Mouse (Mus musculus) midbrain, embryonic 15.5 days (tissue): Measurements from ENCODE around the gene Paqr5. TPM values are rescaled to one million over a fixed set of nuclear protein-coding genes. Genes with fewer than 3 reads are reported as not detected.

Experiments used
- ATAC-seq: fragments of 200-750 bp; cut with Nextera tagmentation; replicated peaks from 2 replicates; pipeline ENCODE4 v1.8.0; 2017; ENCODE audit warnings: moderate TSS enrichment
- H3K27ac ChIP-seq: fragments of 300-500 bp; sonication (generic); 2 replicates; pipeline ENCODE4 v1.5.1; 2015; ENCODE audit warnings: mild to moderate bottlenecking, inconsistent platforms
- H3K27me3 ChIP-seq: fragments of 300-500 bp; sonication (generic); replicated peaks from 2 replicates; pipeline ENCODE4 v1.6.1; 2015; ENCODE audit warnings: inconsistent platforms
- H3K36me3 ChIP-seq: fragments of 300-500 bp; sonication (generic); replicated peaks from 2 replicates; pipeline ENCODE4 v1.6.1; 2015; ENCODE audit warnings: inconsistent platforms
- H3K4me1 ChIP-seq: fragments of 300-500 bp; sonication (generic); 2 replicates; pipeline ENCODE4 v1.6.1; 2015; ENCODE audit warnings: inconsistent platforms
- H3K4me2 ChIP-seq: fragments of 300-500 bp; sonication (generic); 2 replicates; pipeline ENCODE4 v1.6.1; 2015; ENCODE audit warnings: inconsistent platforms, mild to moderate bottlenecking, moderate library complexity
- H3K4me3 ChIP-seq: fragments of 300-500 bp; sonication (generic); 2 replicates; pipeline ENCODE4 v1.5.1; 2015; ENCODE audit warnings: mild to moderate bottlenecking, inconsistent platforms
- H3K9ac ChIP-seq: fragments of 300-500 bp; sonication (generic); 2 replicates; pipeline ENCODE4 v1.6.1; 2015; ENCODE audit warnings: mild to moderate bottlenecking, inconsistent platforms
- H3K9me3 ChIP-seq: fragments of 300-500 bp; sonication (generic); 2 replicates; pipeline ENCODE4 v1.6.1; 2016; ENCODE audit warnings: inconsistent platforms
- WGBS: fragments of 180-500 bp; shearing (Covaris S2); methylation state at CpG from one replicate; pipeline ENCODE4 v1.1.7; 2015; ENCODE audit warnings: mixed read lengths; 5-methylcytosine and 5-hydroxymethylcytosine counted together
- polyA plus RNA-seq: library from polyadenylated mRNA; unstranded; fragments of >200 nt; fragmentation: Nextera tagmentation; extraction: Ambion mirVana; gene quantifications from 2 replicates; pipeline ENCODE4 v1.2.1, GENCODE M21; 2015

Gene Paqr5
- polyA plus RNA-seq, 1 experiment from 2014 or later = 0.61 TPM

GRCm38 (mm10) chr9:61911300-61912128, 115.1 kb downstream of the Paqr5 start:
- H3K9me3 ChIP-seq = no peaks in the 10 kb centered on the region
- no peak overlapping the region for H3K27ac ChIP-seq
- WGBS = 52% methylated on average over 6 of the region's 6 CpGs
- H3K9ac ChIP-seq = no peak overlapping the region
- H3K27me3 ChIP-seq = no peaks in the 10 kb centered on the region
- peaks cover 21% of the 10 kb centered on the region for H3K4me1 ChIP-seq
- peaks cover 12% of the 10 kb centered on the region for H3K36me3 ChIP-seq
- H3K4me2 ChIP-seq = no peak overlapping the region
- ATAC-seq = no peak
- H3K4me3 ChIP-seq = no peak overlapping the region

DNA sequence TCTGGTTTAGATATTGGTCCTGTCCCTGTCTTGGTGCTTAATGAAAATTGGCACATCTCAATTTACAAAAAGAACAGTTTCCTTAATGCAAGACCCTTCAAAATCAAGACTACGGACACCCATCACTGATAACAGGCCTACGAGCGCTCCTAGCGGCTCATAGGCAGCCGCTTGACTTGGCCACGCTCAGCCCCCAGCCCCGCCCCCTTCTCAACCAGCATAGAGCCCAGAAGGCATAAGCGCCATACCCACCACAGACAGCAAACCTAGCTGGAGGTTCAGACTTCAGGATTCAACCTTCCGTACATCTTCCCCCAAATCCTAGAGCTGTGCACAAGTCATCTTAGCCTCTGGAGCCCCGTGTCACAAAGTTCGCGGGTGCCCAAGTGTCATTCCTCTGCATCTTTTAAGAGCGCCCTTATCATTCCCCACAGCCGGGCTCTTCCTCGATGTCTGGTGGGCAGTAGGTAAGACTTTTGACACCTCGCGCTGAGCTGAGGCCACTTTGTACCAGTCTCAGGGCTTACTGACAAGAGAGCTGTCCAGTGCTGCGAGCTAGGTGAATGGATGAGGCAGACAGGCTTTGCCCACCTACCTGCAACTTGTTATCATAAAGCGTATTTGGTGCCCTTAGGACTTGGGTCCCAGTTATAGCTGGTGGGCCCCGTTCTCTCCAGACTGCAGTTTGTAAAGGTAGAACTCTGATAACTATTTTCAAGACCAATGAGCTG, 116.0 kb downstream of the Paqr5 start:
- Histone ChIP-seq H3K36me3 (peaks cover 12% of the 10 kb centered on the region), H3K27me3 (no peaks in the 10 kb centered on the region), H3K4me2 (no peak overlapping the region), H3K27ac (no peak overlapping the region), H3K9ac (no peak overlapping the region), H3K9me3 (no peaks in the 10 kb centered on the region), H3K4me1 (peaks cover 21% of the 10 kb centered on the region), H3K4me3 (no peak overlapping the region)
- WGBS = 50% methylated on average over 20 of the region's 20 CpGs
- no peak for ATAC-seq

GRCm38 (mm10) chr9:61909633-61910032, 117.0 kb downstream of the Paqr5 start:
- no peak overlapping the region for H3K27ac ChIP-seq
- H3K9me3 ChIP-seq = no peaks in the 10 kb centered on the region
- no peak overlapping the region for H3K4me3 ChIP-seq
- H3K9ac ChIP-seq = no peak overlapping the region
- no peak overlapping the region for H3K4me2 ChIP-seq
- peaks cover 13% of the 10 kb centered on the region for H3K4me1 ChIP-seq
- WGBS = 98% methylated on average over 1 of the region's 1 CpGs
- no peak for ATAC-seq
- no peaks in the 10 kb centered on the region for H3K27me3 ChIP-seq
- peaks cover 12% of the 10 kb centered on the region for H3K36me3 ChIP-seq

- Histone ChIP-seq H3K4me1 (peaks cover 13% of the 10 kb centered on the region), H3K27me3 (no peaks in the 10 kb centered on the region), H3K27ac (no peak overlapping the region), H3K9ac (no peak overlapping the region), H3K4me2 (no peak overlapping the region), H3K36me3 (peaks cover 12% of the 10 kb centered on the region), H3K4me3 (no peak overlapping the region), H3K9me3 (no peaks in the 10 kb centered on the region)
- WGBS = 89% methylated on average over 11 of the region's 11 CpGs
- no peak for ATAC-seq
Observed at GRCm38 (mm10) chr9:61908832-61909407, 117.7 kb downstream of the Paqr5 start.

DNA sequence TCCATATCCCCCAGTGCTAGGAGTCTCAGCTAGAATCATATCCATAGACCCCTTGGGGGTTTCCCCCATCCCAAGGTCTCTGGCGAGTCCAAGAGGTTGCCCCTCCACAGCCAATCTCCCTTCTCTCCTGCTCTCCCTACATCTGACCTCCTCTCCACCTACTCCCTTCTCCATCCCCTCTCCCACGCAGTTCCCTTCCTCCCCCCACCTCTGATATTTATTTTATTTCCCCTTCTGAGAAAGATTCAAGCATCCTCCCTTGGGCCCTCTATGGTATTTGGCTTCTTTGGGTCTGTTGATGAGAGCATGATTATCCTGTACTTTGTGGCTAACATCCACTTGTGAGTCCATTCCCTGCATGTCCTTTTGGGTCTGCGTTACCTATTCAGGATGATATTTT, 118.3 kb downstream of the Paqr5 start:
- Histone ChIP-seq H3K4me3 (no peak overlapping the region), H3K9ac (no peak overlapping the region), H3K4me2 (no peak overlapping the region), H3K36me3 (peaks cover 12% of the 10 kb centered on the region), H3K27ac (no peak overlapping the region), H3K9me3 (no peaks in the 10 kb centered on the region), H3K27me3 (no peaks in the 10 kb centered on the region), H3K4me1 (peaks cover 8% of the 10 kb centered on the region)
- ATAC-seq = no peak
- WGBS = 83% methylated on average over 3 of the region's 3 CpGs

DNA sequence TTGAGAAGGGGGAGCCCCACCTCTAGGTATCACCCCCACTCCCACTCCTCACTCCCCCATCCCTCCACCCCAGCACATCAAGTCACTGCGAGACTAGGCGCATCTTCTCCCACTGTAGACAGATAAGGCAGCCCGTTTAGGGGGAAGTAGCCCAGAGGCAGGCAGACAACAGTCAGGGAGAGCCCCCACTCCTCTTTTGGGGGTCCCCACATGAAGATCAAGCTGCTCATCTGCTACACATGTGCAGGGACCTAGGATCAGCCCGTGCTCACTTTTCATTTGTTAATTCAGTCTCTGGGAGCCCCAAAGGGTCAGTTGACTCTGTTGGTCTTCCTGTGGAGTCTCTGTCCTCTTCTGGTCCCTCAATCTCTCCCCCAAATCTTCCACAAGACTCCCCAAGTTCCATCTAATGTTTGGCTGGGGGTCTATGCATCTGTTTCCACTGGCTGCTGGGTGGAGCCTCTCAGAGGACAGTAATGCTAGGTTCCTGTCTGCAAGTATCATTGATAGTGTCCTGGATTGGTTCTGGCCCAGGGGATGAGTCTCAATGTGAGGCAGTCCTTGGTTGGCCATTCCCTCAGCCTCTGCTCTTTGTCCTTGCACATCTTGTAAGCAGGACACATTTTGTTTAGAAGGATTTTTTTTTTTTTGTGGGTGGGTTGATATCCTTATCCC, 118.9 kb downstream of the Paqr5 start:
- Histone ChIP-seq H3K27ac (no peak overlapping the region), H3K27me3 (no peaks in the 10 kb centered on the region), H3K36me3 (peaks cover 11% of the 10 kb centered on the region), H3K4me1 (peaks cover 2% of the 10 kb centered on the region; the same call in 1 of the 2 replicates), H3K9me3 (no peaks in the 10 kb centered on the region), H3K4me2 (no peak overlapping the region), H3K9ac (no peak overlapping the region), H3K4me3 (no peak overlapping the region)
- no peak for ATAC-seq
- WGBS = 80% methylated on average over 4 of the region's 4 CpGs

GRCm38 (mm10) chr9:61906912-61907311, 119.7 kb downstream of the Paqr5 start:
- no peak overlapping the region for H3K4me3 ChIP-seq
- H3K9me3 ChIP-seq = no peaks in the 10 kb centered on the region
- H3K27me3 ChIP-seq = no peaks in the 10 kb centered on the region
- no peak for ATAC-seq
- no peak overlapping the region for H3K27ac ChIP-seq
- peaks cover 8% of the 10 kb centered on the region for H3K4me1 ChIP-seq
- no peak overlapping the region for H3K4me2 ChIP-seq
- 67% methylated on average over 10 of the region's 10 CpGs for WGBS
- H3K9ac ChIP-seq = no peak overlapping the region
- peaks cover 4% of the 10 kb centered on the region for H3K36me3 ChIP-seq

- Histone ChIP-seq H3K4me3 (no peak overlapping the region), H3K9me3 (no peaks in the 10 kb centered on the region), H3K27me3 (no peaks in the 10 kb centered on the region), H3K4me1 (peaks cover 10% of the 10 kb centered on the region), H3K36me3 (no peaks in the 10 kb centered on the region), H3K4me2 (no peak overlapping the region), H3K9ac (no peak overlapping the region), H3K27ac (no peak overlapping the region)
- ATAC-seq = no peak
- 73% methylated on average over 5 of the region's 5 CpGs for WGBS
Observed at GRCm38 (mm10) chr9:61905576-61905975, 121.1 kb downstream of the Paqr5 start.

GRCm38 (mm10) chr9:61904201-61904600, 122.5 kb downstream of the Paqr5 start:
- Histone ChIP-seq H3K27me3 (no peaks in the 10 kb centered on the region), H3K4me2 (no peak overlapping the region), H3K9me3 (no peaks in the 10 kb centered on the region), H3K36me3 (no peaks in the 10 kb centered on the region), H3K27ac (no peak overlapping the region), H3K4me3 (no peak overlapping the region), H3K4me1 (peaks cover 13% of the 10 kb centered on the region), H3K9ac (no peak overlapping the region)
- no peak for ATAC-seq
- WGBS = 69% methylated on average over 7 of the region's 7 CpGs

Other genes starting within 250 kb of the Paqr5 start
- gene Rplp1, start 112.3 kb downstream of the Paqr5 start, polyA plus RNA-seq = 856 and 860 TPM in 2 replicates
- 16.2 and 16.9 TPM in 2 replicates for gene Kif23, start 80.1 kb downstream of the Paqr5 start, polyA plus RNA-seq
- 18.8 and 19.5 TPM in 2 replicates for gene Glce, start 95.8 kb upstream of the Paqr5 start, polyA plus RNA-seq